Mouse (Mus musculus) Patski (cell line): ENCODE data around the gene Snx25. TPM values are rescaled to one million over a fixed set of nuclear protein-coding genes. Genes with fewer than 3 reads are reported as not detected.

Experiments
- ATAC-seq: fragments of 100-300 bp; one replicate; pipeline ENCODE4 v1.8.0; 2021
- CTCF ChIA-PET: fragments of 350-600 bp; sonication (Branson Sonifier 250); formaldehyde crosslinking; loops from one replicate; lab custom pipeline; 2022; ENCODE audit warnings: inconsistent platforms; lab: Charles Lee
- POLR2A ChIA-PET: fragments of 350-600 bp; sonication (Branson Sonifier 250); formaldehyde crosslinking; loops from one replicate; lab custom pipeline; 2022; ENCODE audit warnings: antibody characterized with exemption, inconsistent platforms; lab: Charles Lee
- DNase-seq: peaks from one replicate; pipeline ENCODE4 v3.0.0-alpha.2; 2011; ENCODE audit warnings: low read depth, low spot score
- H3K27me3 ChIP-seq: fragments of 371-371 bp; one replicate; pipeline ENCODE4 v1.5.1; 2021
- CTCF ChIP-seq: fragments of 100-300 bp; IDR thresholded peaks from one replicate; pipeline ENCODE4 v1.5.1; 2021
- in situ Hi-C: fragments of 300-500 bp; cut with MboI; formaldehyde crosslinking; loops from 3 replicates; pipeline ENCODE4 v1.11.1; 2018; ENCODE audit warnings: low pct_unique_long_range_greater_than_20kb, mixed read lengths
- polyA plus RNA-seq: library from polyadenylated mRNA; unstranded; gene quantifications from one replicate; pipeline ENCODE4 v1.2.3, GENCODE M21; 2021

Gene Snx25
- polyA plus RNA-seq: 38.3 TPM

GRCm38 (mm10) chr8:46152064-46153031 lies at the start of gene Snx25:
Gene Snx25 (minus strand): TSS chr8:46152159.
- H3K27me3 ChIP-seq: no peaks in the 10 kb centered on the region
- ChIA-PET CTCF (interaction anchor here (1.0 to 1.1 kb wide), 2 partner anchors 9 to 10 kb away, joined by 4 read pairs; no protein-coding TSS in a partner anchor), POLR2A (interaction anchor here (0.7 to 2.2 kb wide), 2 partner anchors 11 to 153 kb away, joined by 3 to 12 read pairs; partner anchors contain the start of gene Lrp2bp)
- ATAC-seq (peak; percentile 75), DNase-seq (no peak)
- in situ Hi-C loops: no loop called here
- TF ChIP-seq CTCF: no peak

- ATAC-seq: no peak
- in situ Hi-C loops: no loop called here
Observed at GRCm38 (mm10) chr8:46197673-46198072, 45.7 kb upstream of the Snx25 start.

GRCm38 (mm10) chr8:46196877-46197276 lies 44.9 kb upstream of the Snx25 start:
- H3K27me3 ChIP-seq: no peaks in the 10 kb centered on the region
- ChIA-PET CTCF (interaction anchor here (1.3 kb wide), 1 partner anchor 11 kb away, joined by 3 read pairs; no protein-coding TSS in a partner anchor), POLR2A (no interaction called here)
- in situ Hi-C loops: no loop called here
- DNase-seq: no peak
- no peak for TF ChIP-seq CTCF
- ATAC-seq: no peak

More at GRCm38 (mm10) chr8:46197673-46198072, 45.7 kb upstream of the Snx25 start:
- DNase-seq: no peak
- ChIA-PET CTCF (interaction anchor here (1.3 to 1.5 kb wide), 2 partner anchors 12 to 13 kb away, joined by 3 read pairs; no protein-coding TSS in a partner anchor), POLR2A (no interaction called here)
- no peak for TF ChIP-seq CTCF
- H3K27me3 ChIP-seq: no peaks in the 10 kb centered on the region

- DNase-seq (no peak), ATAC-seq (no peak)
- ChIA-PET POLR2A (interaction anchor here (0.7 kb wide), 1 partner anchor 11 kb away, joined by 3 read pairs; no protein-coding TSS in a partner anchor), CTCF (no interaction called here)
- in situ Hi-C loops: no loop called here
- TF ChIP-seq CTCF: no peak
- H3K27me3 ChIP-seq: no peaks in the 10 kb centered on the region
Observed at GRCm38 (mm10) chr8:46193100-46193499, 41.1 kb upstream of the Snx25 start.

- in situ Hi-C loops: loop anchor here (10.0 kb wide), 1 partner anchor 119 kb away; no protein-coding TSS in a partner anchor
- ChIA-PET POLR2A (no interaction called here), CTCF (interaction anchor here (0.7 to 1.5 kb wide), 5 partner anchors 10 to 16 kb away, joined by 3 to 4 read pairs (median 3); no protein-coding TSS in a partner anchor)
- ATAC-seq (no peak), DNase-seq (no peak)
- H3K27me3 ChIP-seq: no peaks in the 10 kb centered on the region
- peak; percentile 72 for TF ChIP-seq CTCF
Observed at GRCm38 (mm10) chr8:46185361-46185760, 33.4 kb upstream of the Snx25 start.

- in situ Hi-C loops: loop anchor here (10.0 kb wide), 1 partner anchor 125 kb away; no protein-coding TSS in a partner anchor
- ChIA-PET POLR2A (no interaction called here), CTCF (interaction anchor here (0.7 kb wide), 1 partner anchor 16 kb away, joined by 3 read pairs; no protein-coding TSS in a partner anchor)
- H3K27me3 ChIP-seq: no peaks in the 10 kb centered on the region
- DNase-seq: no peak
- no peak for TF ChIP-seq CTCF
- ATAC-seq: no peak
Observed at GRCm38 (mm10) chr8:46180136-46180535, 28.2 kb upstream of the Snx25 start.

- CTCF ChIA-PET: no interaction called here
- no peaks in the 10 kb centered on the region for H3K27me3 ChIP-seq
- no peak for DNase-seq
- in situ Hi-C loops: no loop called here
- no peak for TF ChIP-seq CTCF
- POLR2A ChIA-PET: no interaction called here
- no peak for ATAC-seq
Observed at GRCm38 (mm10) chr8:46173651-46174050, 21.7 kb upstream of the Snx25 start.

- POLR2A ChIA-PET: interaction anchor here (0.6 to 1.8 kb wide), 4 partner anchors 11 to 475 kb away, joined by 4 to 12 read pairs (median 4); partner anchors contain the start of genes 1700029J07Rik and Snx25
- no peak for ATAC-seq
- no peaks in the 10 kb centered on the region for H3K27me3 ChIP-seq
- in situ Hi-C loops: no loop called here
- CTCF ChIA-PET: no interaction called here
- DNase-seq: no peak
- TF ChIP-seq CTCF: no peak
Observed at GRCm38 (mm10) chr8:46163870-46164190, 11.9 kb upstream of the Snx25 start.

GRCm38 (mm10) chr8:46162953-46163869 lies 11.3 kb upstream of the Snx25 start:
- CTCF ChIA-PET: interaction anchor here (1.4 kb wide), 1 partner anchor 10 kb away, joined by 4 read pairs; no protein-coding TSS in a partner anchor

More at GRCm38 (mm10) chr8:46162953-46163869, 11.3 kb upstream of the Snx25 start:
- in situ Hi-C loops: no loop called here
- DNase-seq: peak; percentile 79
- ATAC-seq: peak; percentile 98
- no peak for TF ChIP-seq CTCF
- POLR2A ChIA-PET: interaction anchor here (0.6 to 1.8 kb wide), 3 partner anchors 10 to 476 kb away, joined by 4 to 12 read pairs (median 4); partner anchors contain the start of gene Snx25
- no peaks in the 10 kb centered on the region for H3K27me3 ChIP-seq
